Mouse (Mus musculus): ENCODE data around the gene 2700097O09Rik.
"Not testable (repeated sequence)": the region's sequence is repeated elsewhere in the genome, so short reads cannot be mapped to it uniquely, and the experiment has no call there.

The 2700097O09Rik gene

GRCm38 (mm10) chr12:55079726-55080600 lies at the start of gene 2700097O09Rik, which contains the start of gene Srp54a:
TSS of gene 2700097O09Rik (minus strand) at chr12:55080110.
TSS of gene Srp54a (plus strand) at chr12:55080262.
- peak; percentile 85 for DNase-seq (ENCODE audit: low spot score in 2 of 2)

GRCm38 (mm10) chr12:55124731-55125130 lies 44.8 kb upstream of the 2700097O09Rik start:
- not testable (repeated sequence) for DNase-seq (ENCODE audit: low spot score in 2 of 2)

- not testable (repeated sequence) for DNase-seq (ENCODE audit: low spot score in 2 of 2)
Measured at GRCm38 (mm10) chr12:55124242-55124641, 44.3 kb upstream of the 2700097O09Rik start, which contains the start of gene Fam177a. TSS of gene Fam177a (plus strand) at chr12:55124469.

DNA sequence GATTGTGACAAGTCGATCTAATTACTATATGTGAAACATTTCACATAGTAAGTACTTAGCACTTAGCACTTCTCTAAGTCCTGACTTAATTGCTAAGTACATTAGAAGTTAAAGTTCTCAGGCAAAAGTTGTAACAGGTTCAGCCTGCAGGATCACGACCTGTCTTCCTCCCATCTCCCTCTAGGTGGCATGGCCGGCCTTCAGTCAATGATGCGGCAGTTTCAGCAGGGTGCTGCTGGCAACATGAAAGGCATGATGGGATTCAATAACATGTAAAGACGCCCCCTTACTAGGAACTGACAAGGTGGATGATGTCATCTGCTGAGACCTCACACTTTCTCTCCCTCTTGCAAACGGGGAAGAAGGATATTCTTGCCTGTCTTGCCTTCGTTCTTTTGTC lies 32.7 kb upstream of the 2700097O09Rik start:
- not testable (repeated sequence) for DNase-seq (ENCODE audit: low spot score in 2 of 2)

DNA sequence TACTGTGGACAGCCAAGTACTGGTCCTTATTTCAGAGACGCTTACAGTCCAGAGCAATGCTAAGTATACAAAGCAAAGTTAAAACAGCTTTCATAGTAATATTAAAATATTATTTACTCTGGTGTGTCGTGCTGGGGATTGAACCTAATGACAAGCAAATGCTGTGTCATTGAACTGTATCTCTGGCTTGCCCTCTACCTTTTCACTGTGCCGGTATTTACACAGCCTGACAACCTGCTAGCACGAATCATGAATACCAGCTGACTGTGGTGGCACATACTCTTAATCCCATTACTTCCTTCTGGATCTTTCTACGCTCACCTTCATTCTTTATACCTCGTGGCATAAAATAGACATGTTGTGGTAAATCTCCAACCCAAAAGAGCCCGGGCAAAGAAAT lies 12.2 kb upstream of the 2700097O09Rik start:
- not testable (repeated sequence) for DNase-seq (ENCODE audit: low spot score in 2 of 2)

DNA sequence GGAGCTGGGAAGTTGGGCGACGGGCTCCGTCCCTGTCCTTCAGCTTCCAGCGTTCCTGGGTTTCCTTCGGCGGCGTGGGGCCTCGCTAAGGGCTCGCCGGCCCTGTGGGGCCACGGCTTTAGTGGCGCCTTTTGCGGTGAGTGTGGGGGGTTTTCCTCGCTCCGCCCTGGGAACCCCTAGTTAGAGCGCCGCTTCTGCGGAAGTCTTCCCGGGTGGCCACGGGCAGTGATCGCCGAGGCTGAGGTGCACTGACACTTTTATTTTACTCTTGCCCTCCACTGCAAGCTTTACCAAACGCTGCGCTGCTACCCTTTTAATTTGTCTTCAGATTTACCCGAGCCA lies 662 bp upstream of the 2700097O09Rik start:
- DNase-seq (ENCODE audit: low spot score in 2 of 2): not testable (repeated sequence)

- DNase-seq (ENCODE audit: low spot score in 2 of 2): not testable (repeated sequence)
Measured at GRCm38 (mm10) chr12:55078706-55079105, 1.2 kb downstream of the 2700097O09Rik start.

DNA sequence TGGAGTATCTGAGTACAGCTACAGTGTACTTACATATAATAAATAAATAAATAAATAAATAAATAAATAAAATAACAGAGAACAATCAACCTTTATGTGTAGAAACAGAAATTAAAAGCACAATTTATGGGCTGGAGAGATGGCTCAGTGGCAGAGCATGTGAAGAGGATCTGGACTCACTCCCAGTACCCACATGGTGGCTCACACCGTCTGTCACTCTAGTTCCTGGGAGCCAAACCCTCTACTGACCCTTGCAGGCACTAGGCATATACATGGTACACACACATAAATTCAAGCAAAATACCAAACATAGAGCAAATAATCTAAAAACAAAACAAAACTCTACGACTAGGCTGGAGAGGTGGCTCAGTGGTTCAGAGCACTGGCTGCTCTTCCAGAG lies 4.6 kb downstream of the 2700097O09Rik start:
- no peak for DNase-seq (ENCODE audit: low spot score in 2 of 2)

- no peak for DNase-seq (ENCODE audit: low spot score in 2 of 2)
Measured at GRCm38 (mm10) chr12:55073686-55074085, 6.2 kb downstream of the 2700097O09Rik start.

- DNase-seq (ENCODE audit: low spot score in 2 of 2): no peak
Measured at GRCm38 (mm10) chr12:55072495-55072894, 7.4 kb downstream of the 2700097O09Rik start.

- DNase-seq (ENCODE audit: low spot score in 2 of 2): no peak
Measured at GRCm38 (mm10) chr12:55062141-55062540, 17.8 kb downstream of the 2700097O09Rik start.

DNA sequence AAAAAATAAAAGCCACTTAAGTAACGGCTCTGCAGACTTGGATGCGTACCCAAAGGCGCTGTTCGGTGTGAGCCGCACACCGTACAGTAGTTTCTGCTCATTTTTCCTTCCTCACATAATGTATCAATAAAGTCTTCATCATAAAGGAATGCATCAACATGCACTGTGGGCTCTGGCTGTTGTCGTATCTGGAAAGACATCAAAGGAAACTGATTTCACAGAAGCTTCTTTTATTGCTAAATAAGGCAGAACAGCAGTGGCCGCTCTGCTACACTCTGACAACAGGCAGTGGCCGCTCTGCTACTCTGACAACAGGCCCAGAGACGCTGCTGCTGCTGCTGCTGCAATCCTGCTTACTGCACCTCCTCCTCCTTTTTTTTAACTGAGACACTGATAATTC lies 18.9 kb downstream of the 2700097O09Rik start:
- no peak for DNase-seq (ENCODE audit: low spot score in 2 of 2)

DNA sequence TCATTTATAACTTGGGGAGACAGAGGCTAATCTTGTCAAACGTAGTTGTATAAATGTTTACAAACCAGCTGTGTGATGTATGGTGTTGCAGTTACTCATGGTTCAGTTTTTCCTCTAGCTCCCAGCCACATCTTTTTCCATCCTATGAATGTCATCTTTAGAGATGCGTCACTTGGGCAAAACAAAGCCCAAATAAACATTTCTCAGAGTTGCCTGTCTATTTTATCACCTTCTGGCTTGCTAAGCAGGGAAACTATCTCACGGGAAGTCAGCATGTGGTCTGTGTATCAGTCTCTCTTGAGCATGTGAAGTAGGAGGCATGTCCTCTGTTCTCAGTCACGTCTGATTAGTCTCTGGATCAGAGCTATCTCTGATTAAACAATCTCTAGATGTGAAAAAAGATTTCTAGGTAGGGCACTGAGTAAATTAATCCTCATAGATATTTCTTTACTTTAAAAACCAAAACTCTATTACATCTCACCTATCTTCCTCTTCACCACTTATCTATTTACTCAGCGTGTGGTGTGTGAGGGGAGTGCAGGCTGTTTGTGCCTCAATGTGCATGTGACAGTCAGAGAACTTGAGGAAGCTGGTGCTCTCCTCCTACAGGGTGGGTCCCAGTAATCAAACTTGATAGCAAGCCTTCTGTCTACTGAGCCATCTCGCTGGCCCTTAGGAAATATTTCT lies 19.6 kb downstream of the 2700097O09Rik start:
- no peak for DNase-seq (ENCODE audit: low spot score in 2 of 2)

- DNase-seq (ENCODE audit: low spot score in 2 of 2): no peak
Measured at GRCm38 (mm10) chr12:55059812-55060211, 20.1 kb downstream of the 2700097O09Rik start.

GRCm38 (mm10) chr12:55058865-55059615 lies 20.9 kb downstream of the 2700097O09Rik start:
- DNase-seq (ENCODE audit: low spot score in 2 of 2): no peak

- DNase-seq (ENCODE audit: low spot score in 2 of 2): no peak
Measured at GRCm38 (mm10) chr12:55056703-55057102, 23.2 kb downstream of the 2700097O09Rik start.

DNA sequence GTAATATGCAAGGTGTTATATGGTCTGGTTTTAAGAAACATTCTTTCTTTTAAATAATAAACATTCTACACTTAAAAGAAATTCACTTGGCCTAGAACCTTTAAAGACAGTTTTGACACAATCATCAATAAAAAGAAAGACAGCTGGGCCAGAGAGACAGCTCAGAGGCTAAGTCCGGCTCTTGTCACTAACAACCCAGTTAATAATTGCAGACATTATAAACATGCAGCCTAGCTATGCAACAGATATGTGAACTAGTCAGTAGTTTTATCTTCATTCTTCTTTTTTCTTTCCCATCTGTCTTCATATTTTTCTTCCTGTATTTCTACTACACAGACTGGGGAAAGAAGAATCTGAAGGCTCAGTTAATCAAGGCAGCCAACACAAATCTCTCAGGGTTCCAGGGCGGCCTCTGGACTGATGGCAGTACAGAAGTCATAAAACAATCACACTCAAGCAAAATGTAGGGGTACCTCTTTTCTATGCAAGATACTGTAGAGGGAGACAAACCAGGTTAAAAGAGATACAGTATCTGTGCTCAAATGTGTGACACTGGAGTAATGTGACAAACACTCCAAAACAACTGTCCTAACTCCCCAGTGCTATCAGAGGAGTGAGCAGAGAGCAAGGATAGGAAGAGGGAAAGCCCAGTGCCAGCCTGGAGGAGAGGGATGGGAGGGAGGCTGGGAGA lies 25.2 kb downstream of the 2700097O09Rik start:
- no peak for DNase-seq (ENCODE audit: low spot score in 2 of 2)

GRCm38 (mm10) chr12:55053267-55053666 lies 26.6 kb downstream of the 2700097O09Rik start:
- DNase-seq (ENCODE audit: low spot score in 2 of 2): no peak

- DNase-seq (ENCODE audit: low spot score in 2 of 2): no peak
Measured at GRCm38 (mm10) chr12:55051210-55052173, 28.4 kb downstream of the 2700097O09Rik start.

DNA sequence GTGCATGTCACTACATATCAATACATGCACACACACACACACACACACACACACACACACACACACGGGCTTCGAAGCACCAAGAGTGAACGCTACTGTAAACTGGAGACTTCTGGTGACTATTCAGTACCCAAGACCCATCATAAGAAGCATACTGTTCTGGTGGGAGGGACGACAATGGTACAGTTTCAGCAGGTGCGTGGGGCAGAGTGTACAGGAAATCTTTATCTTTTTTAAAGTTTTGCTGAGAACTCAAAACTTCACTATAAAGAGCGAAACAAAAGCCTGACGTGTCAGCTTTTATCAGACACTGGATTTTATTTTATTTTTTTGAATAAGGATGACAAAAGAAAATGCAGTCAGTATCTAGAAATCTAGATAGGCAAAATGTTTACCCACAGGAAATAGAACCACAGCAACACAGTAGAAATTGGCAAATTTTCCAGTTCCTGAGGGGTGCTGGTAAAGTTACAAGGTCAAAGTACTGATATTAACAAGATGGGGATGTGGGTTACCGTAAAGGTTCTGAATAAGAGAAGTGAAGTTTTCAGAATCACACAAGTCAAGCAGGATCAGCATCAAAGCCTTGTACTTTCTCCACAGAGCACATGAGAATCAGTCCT lies 30.1 kb downstream of the 2700097O09Rik start:
- no peak for DNase-seq (ENCODE audit: low spot score in 2 of 2)

Data from frontal cortex, postnatal 25 days (tissue).